Mouse (Mus musculus): ENCODE results near the gene Plet1.

DNA sequence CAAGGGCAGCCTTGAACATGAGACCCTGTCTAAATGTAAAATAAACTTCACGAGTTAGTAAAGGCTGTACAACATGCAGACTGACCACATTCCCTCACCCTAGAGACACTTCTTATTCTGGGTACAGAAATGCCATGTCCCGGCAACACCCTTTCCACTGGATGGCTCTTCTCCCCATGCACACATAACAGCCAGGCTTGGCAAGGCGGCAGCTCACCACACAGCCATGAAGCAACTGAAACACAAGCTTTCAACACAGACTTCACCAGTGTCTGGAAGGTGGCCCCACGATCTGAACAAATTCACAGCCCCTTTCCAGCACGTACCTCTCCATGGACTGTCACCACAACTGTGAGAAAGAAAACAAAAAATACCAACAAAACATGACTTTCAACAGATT is 30.6 kb downstream of the Plet1 start:
- TF ChIP-seq CTCF (IDR thresholded peaks at IDR 0.05; ENCODE audit: low read depth) (no peak), EP300 (IDR thresholded peaks at IDR 0.05; ENCODE audit: low read depth) (no peak)
